9 mouse cellular contexts compared by ENCODE assay signal in genomic region chr10:112882789-112883687, GRCm38 (mm10). TPM values are rescaled to one million over a fixed set of nuclear protein-coding genes. Genes with fewer than 3 reads are reported as not detected.
DNase-seq lines count a peak whose midpoint lies in the region; ATAC-seq and TF ChIP-seq lines count a peak whose summit lies in the region.
"Had no signal": no experiment of that assay in that cellular context is flagged by ENCODE, and none has a peak within 500 bp of the region (broad histone marks: within the 10 kb centered on the region; RNA-seq: fewer than 3 reads in every experiment).

No protein-coding gene starts in this region.

- no peaks in the 10 kb centered on the region for H3K36me3 ChIP-seq in lung, embryonic 14.5 days (ENCODE audit: insufficient read depth)
- no peaks in the 10 kb centered on the region for H3K36me3 ChIP-seq in kidney, adult 2 months (ENCODE audit: control insufficient read depth, insufficient read depth, low read length)
- no peaks in the 10 kb centered on the region for H3K36me3 ChIP-seq in midbrain, postnatal 0 days (ENCODE audit: insufficient read depth, low read length)
- H3K36me3 ChIP-seq: neural tube, embryonic 13.5 days had no signal

- no peaks in the 10 kb centered on the region for H3K4me1 ChIP-seq in lung, embryonic 14.5 days (ENCODE audit: insufficient read depth)
- no peaks in the 10 kb centered on the region for H3K4me1 ChIP-seq in lung, adult 2 months (ENCODE audit: control insufficient read depth, insufficient read depth, low read length)
- no peaks in the 10 kb centered on the region; the same call in 1 of the 2 replicates for H3K4me1 ChIP-seq in kidney, adult 2 months (ENCODE audit: control insufficient read depth, insufficient read depth, low read length)
- H3K4me1 ChIP-seq in midbrain, postnatal 0 days (ENCODE audit: insufficient read depth, low read length) = no peaks in the 10 kb centered on the region

- no peak for TF ChIP-seq CTCF in lung, embryonic 14.5 days (IDR thresholded peaks at IDR 0.05; ENCODE audit: low read depth)
- TF ChIP-seq CTCF in lung, adult 2 months (IDR thresholded peaks at IDR 0.05; ENCODE audit: insufficient read depth, low read length) = no peak
- no peak for TF ChIP-seq CTCF in kidney, adult 2 months (conservative IDR thresholded peaks at IDR 0.05; ENCODE audit: insufficient read depth, insufficient read length, low read depth, low read length)
- no peak for TF ChIP-seq CTCF in midbrain, postnatal 0 days (IDR thresholded peaks at IDR 0.05)

- peak; percentile 85 for ATAC-seq in lung, embryonic 14.5 days (ENCODE audit: insufficient read depth)
- no peak for ATAC-seq in midbrain, postnatal 0 days (ENCODE audit: low FRiP score)

- TF ChIP-seq POLR2A in lung, adult 2 months (IDR thresholded peaks at IDR 0.05; ENCODE audit: borderline replicate concordance, extremely low read depth, low read depth, low read length) = no peak
- no peak for TF ChIP-seq POLR2A in kidney, adult 2 months (IDR thresholded peaks at IDR 0.05; ENCODE audit: low read depth, low read length)

- no peak overlapping the region for H3K4me2 ChIP-seq in lung, embryonic 14.5 days
- no peak overlapping the region for H3K4me2 ChIP-seq in midbrain, postnatal 0 days (ENCODE audit: low read depth, low read length, poor library complexity, severe bottlenecking)
- H3K4me2 ChIP-seq: neural tube, embryonic 13.5 days had no signal

- no peaks in the 10 kb centered on the region for H3K9me3 ChIP-seq in lung, embryonic 14.5 days (ENCODE audit: low read depth, low read length)
- no peaks in the 10 kb centered on the region for H3K9me3 ChIP-seq in midbrain, postnatal 0 days (ENCODE audit: low read length)
- H3K9me3 ChIP-seq: neural tube, embryonic 13.5 days had no signal

- H3K9ac ChIP-seq in lung, embryonic 14.5 days = no peak overlapping the region
- H3K9ac ChIP-seq in midbrain, postnatal 0 days (replicated peaks; ENCODE audit: low read length, poor library complexity, severe bottlenecking) = no peak overlapping the region
- H3K9ac ChIP-seq: neural tube, embryonic 13.5 days had no signal

- peak; percentile 46 for DNase-seq in lung, embryonic 14.5 days
- no peak for DNase-seq in lung, adult 2 months
- DNase-seq in ZHBTc4 (ENCODE audit: low read depth, low spot score) (peak; percentile 31), adipocyte (ENCODE audit: low spot score) (no peak)
- peak; percentile 77 for DNase-seq in kidney, adult 2 months
- DNase-seq in midbrain, postnatal 0 days (ENCODE audit: low spot score) = peak; percentile 12
- no peak for DNase-seq in cerebellum, postnatal 36 days
- DNase-seq in natural killer cell, adult 2 months (ENCODE audit: low spot score in 2 of 2) = no peak

- no peak overlapping the region for H3K4me3 ChIP-seq in lung, embryonic 14.5 days (ENCODE audit: low read depth, low read length)
- no peak overlapping the region for H3K4me3 ChIP-seq in lung, adult 2 months (replicated peaks; ENCODE audit: extremely low read depth, low read depth, low read length)
- no peak overlapping the region for H3K4me3 ChIP-seq in kidney, adult 2 months (ENCODE audit: insufficient read depth, low read depth, low read length)
- H3K4me3 ChIP-seq in midbrain, postnatal 0 days (ENCODE audit: low read depth, low read length) = no peak overlapping the region
- H3K4me3 ChIP-seq: neural tube, embryonic 13.5 days had no signal

- no peak overlapping the region for H3K27ac ChIP-seq in lung, embryonic 14.5 days (ENCODE audit: low read depth)
- peak overlapping the region; percentile 81 for H3K27ac ChIP-seq in kidney, adult 2 months (ENCODE audit: insufficient read depth, low read depth, low read length)
- H3K27ac ChIP-seq in midbrain, postnatal 0 days (ENCODE audit: low read depth, low read length) = no peak overlapping the region
- H3K27ac ChIP-seq: neural tube, embryonic 13.5 days had no signal

- 20% methylated on average over 6 of the region's 6 CpGs for WGBS in lung, embryonic 14.5 days
- WGBS in lung, adult 2 months = 27% methylated on average over 6 of the region's 6 CpGs
- 8% methylated on average over 6 of the region's 6 CpGs for WGBS in kidney, adult 2 months
- 24% methylated on average over 6 of the region's 6 CpGs for WGBS in midbrain, postnatal 0 days

- no peaks in the 10 kb centered on the region for H3K27me3 ChIP-seq in lung, embryonic 14.5 days (ENCODE audit: insufficient read depth, low read length)
- H3K27me3 ChIP-seq in kidney, adult 2 months (replicated peaks; ENCODE audit: control insufficient read depth, insufficient read depth, low read length) = no peaks in the 10 kb centered on the region
- H3K27me3 ChIP-seq in midbrain, postnatal 0 days (ENCODE audit: insufficient read depth, low read length) = no peaks in the 10 kb centered on the region
- H3K27me3 ChIP-seq: neural tube, embryonic 13.5 days had no signal

RNA-seq across cellular contexts. Expression of gene Atxn7l3b, which starts 45.8 kb away (rescaled TPM):
- polyA plus RNA-seq in lung, embryonic 14.5 days (2014; fragmentation: Nextera tagmentation; extraction: Ambion mirVana) = 135 and 141 TPM in 2 replicates
- 27.5 and 33.6 TPM in 2 replicates for polyA plus RNA-seq in lung, adult 2 months (2012; rRNA removed)
- polyA plus RNA-seq in kidney, adult 2 months (2012; rRNA removed) = 30.9 and 32.9 TPM in 2 replicates
- total RNA-seq in midbrain, postnatal 0 days (2014; rRNA removed) = 210 and 245 TPM in 2 replicates
- polyA plus RNA-seq in midbrain, postnatal 0 days (2015; fragmentation: Nextera tagmentation; extraction: Ambion mirVana) = 439 and 502 TPM in 2 replicates

Comparison
In these comparisons a context has a peak if more than half of its experiments do, and no peak if none do; other contexts are left out.
1. DNase-seq: peak in lung, embryonic 14.5 days (single experiment), ZHBTc4 (single experiment), kidney, adult 2 months (single experiment) and midbrain, postnatal 0 days (single experiment); none in lung, adult 2 months (single experiment), cerebellum, postnatal 36 days (0 of 2), natural killer cell, adult 2 months (0 of 2) and adipocyte (single experiment).